Mouse (Mus musculus) thymus, postnatal 0 days (tissue): Measurements from ENCODE around the gene Usp10. TPM values are rescaled to one million over a fixed set of nuclear protein-coding genes. Genes with fewer than 3 reads are reported as not detected.

Experiments used
- DNase-seq: peaks from one replicate; pipeline ENCODE4 v3.0.0-alpha.2; 2015; ENCODE audit warnings: low spot score
- polyA plus RNA-seq: library from polyadenylated mRNA; unstranded; fragments of >200 nt; fragmentation: Nextera tagmentation; extraction: Ambion mirVana; gene quantifications from 2 replicates; pipeline ENCODE4 v1.2.1, GENCODE M21; 2015

Usp10 gene
- polyA plus RNA-seq, 1 experiment from 2014 or later = 76.1 TPM

- DNase-seq = no peak
Observed at GRCm38 (mm10) chr8:119958076-119958475, 47.9 kb downstream of the Usp10 start.

- DNase-seq = no peak
Observed at GRCm38 (mm10) chr8:119960531-119961104, 50.5 kb downstream of the Usp10 start.

GRCm38 (mm10) chr8:119964859-119965258, 54.7 kb downstream of the Usp10 start:
- DNase-seq = no peak

- no peak for DNase-seq
Observed at GRCm38 (mm10) chr8:119967435-119967834, 57.3 kb downstream of the Usp10 start.

- no peak for DNase-seq
Observed at GRCm38 (mm10) chr8:119970169-119970568, 60.0 kb downstream of the Usp10 start.

GRCm38 (mm10) chr8:119972558-119972957, 62.4 kb downstream of the Usp10 start:
- peak; percentile 44 for DNase-seq

- DNase-seq = no peak
Observed at GRCm38 (mm10) chr8:119978770-119979381, 68.7 kb downstream of the Usp10 start.

- peak; percentile 32 for DNase-seq
Observed at GRCm38 (mm10) chr8:119981253-119981652, 71.1 kb downstream of the Usp10 start.

GRCm38 (mm10) chr8:119984085-119984484, 73.9 kb downstream of the Usp10 start:
- DNase-seq = peak; percentile 20

GRCm38 (mm10) chr8:119986174-119986573, 76.0 kb downstream of the Usp10 start:
- DNase-seq = no peak

- DNase-seq = no peak
Observed at GRCm38 (mm10) chr8:119988087-119988486, 77.9 kb downstream of the Usp10 start.

- DNase-seq = peak; percentile 89
Observed at GRCm38 (mm10) chr8:119992249-119992648, 82.1 kb downstream of the Usp10 start, which contains the start of gene Crispld2. TSS of gene Crispld2 (plus strand) at chr8:119992438.

- no peak for DNase-seq
Observed at GRCm38 (mm10) chr8:119994114-119994513, 84.0 kb downstream of the Usp10 start.

- DNase-seq = no peak
Observed at GRCm38 (mm10) chr8:119994556-119994955, 84.4 kb downstream of the Usp10 start.

- DNase-seq = no peak
Observed at GRCm38 (mm10) chr8:119997266-119997665, 87.1 kb downstream of the Usp10 start.

GRCm38 (mm10) chr8:120000461-120000860, 90.3 kb downstream of the Usp10 start:
- no peak for DNase-seq

GRCm38 (mm10) chr8:120001712-120002111, 91.6 kb downstream of the Usp10 start:
- DNase-seq = no peak

GRCm38 (mm10) chr8:120002348-120002747, 92.2 kb downstream of the Usp10 start:
- no peak for DNase-seq

- no peak for DNase-seq
Observed at GRCm38 (mm10) chr8:120004154-120004702, 94.1 kb downstream of the Usp10 start.

GRCm38 (mm10) chr8:120004705-120005381, 94.7 kb downstream of the Usp10 start:
- no peak for DNase-seq

- DNase-seq = no peak
Observed at GRCm38 (mm10) chr8:120006645-120007160, 96.5 kb downstream of the Usp10 start.
